Mouse (Mus musculus) neural tube, embryonic 15.5 days (tissue): ENCODE data around the gene Pdzd7. TPM values are rescaled to one million over a fixed set of nuclear protein-coding genes. Genes with fewer than 3 reads are reported as not detected.
"Not testable (repeated sequence)": the region's sequence is repeated elsewhere in the genome, so short reads cannot be mapped to it uniquely, and the experiment has no call there.

Source experiments
- ATAC-seq: fragments of 200-750 bp; cut with Nextera tagmentation; 2 replicates; pipeline ENCODE4 v1.8.0; 2017; ENCODE audit warnings: mild to moderate bottlenecking, moderate TSS enrichment, moderate library complexity; ENCODE audit not compliant: low FRiP score
- H3K27ac ChIP-seq: fragments of 300-500 bp; sonication (generic); replicated peaks from 2 replicates; pipeline ENCODE4 v1.5.1; 2015; ENCODE audit warnings: mild to moderate bottlenecking, inconsistent platforms
- H3K27me3 ChIP-seq: fragments of 300-500 bp; sonication (generic); replicated peaks from 2 replicates; pipeline ENCODE4 v1.6.1; 2015; ENCODE audit warnings: inconsistent platforms
- H3K36me3 ChIP-seq: fragments of 300-500 bp; sonication (generic); 2 replicates; pipeline ENCODE4 v1.6.1; 2015; ENCODE audit warnings: inconsistent platforms
- H3K4me1 ChIP-seq: fragments of 300-500 bp; sonication (generic); 2 replicates; pipeline ENCODE4 v1.6.1; 2015; ENCODE audit warnings: inconsistent platforms
- H3K4me2 ChIP-seq: fragments of 300-500 bp; sonication (generic); 2 replicates; pipeline ENCODE4 v1.6.1; 2015; ENCODE audit warnings: inconsistent platforms, mild to moderate bottlenecking, moderate library complexity
- H3K4me3 ChIP-seq: fragments of 300-500 bp; sonication (generic); replicated peaks from 2 replicates; pipeline ENCODE4 v1.5.1; 2015; ENCODE audit warnings: mild to moderate bottlenecking, inconsistent platforms
- H3K9ac ChIP-seq: fragments of 300-500 bp; sonication (generic); replicated peaks from 2 replicates; pipeline ENCODE4 v1.6.1; 2015; ENCODE audit warnings: mild to moderate bottlenecking, inconsistent platforms
- H3K9me3 ChIP-seq: fragments of 300-500 bp; sonication (generic); replicated peaks from 2 replicates; pipeline ENCODE4 v1.6.1; 2016; ENCODE audit warnings: inconsistent platforms
- WGBS: fragments of 180-500 bp; shearing (Covaris S2); methylation state at CpG from one replicate; pipeline ENCODE4 v1.1.7; 2015; ENCODE audit warnings: mixed read lengths; 5-methylcytosine and 5-hydroxymethylcytosine counted together
- polyA plus RNA-seq: library from polyadenylated mRNA; unstranded; fragments of >200 nt; fragmentation: Nextera tagmentation; extraction: Ambion mirVana; gene quantifications from 2 replicates; pipeline ENCODE4 v1.2.1, GENCODE M21; 2015

Pdzd7 gene
- polyA plus RNA-seq, 1 experiment from 2014 or later, result 2.6 TPM

GRCm38 (mm10) chr19:45044389-45044927 is 1.1 kb downstream of the Pdzd7 start:
- Histone ChIP-seq H3K27ac (no peak overlapping the region), H3K9ac (no peak overlapping the region), H3K4me3 (no peak overlapping the region), H3K27me3 (peaks cover 20% of the 10 kb centered on the region), H3K36me3 (peaks cover 2% of the 10 kb centered on the region; the same call in 1 of the 2 replicates), H3K4me2 (no peak overlapping the region), H3K9me3 (no peaks in the 10 kb centered on the region), H3K4me1 (peaks cover 39% of the 10 kb centered on the region)
- 67% methylated on average over 11 of the region's 11 CpGs for WGBS
- no peak for ATAC-seq

DNA sequence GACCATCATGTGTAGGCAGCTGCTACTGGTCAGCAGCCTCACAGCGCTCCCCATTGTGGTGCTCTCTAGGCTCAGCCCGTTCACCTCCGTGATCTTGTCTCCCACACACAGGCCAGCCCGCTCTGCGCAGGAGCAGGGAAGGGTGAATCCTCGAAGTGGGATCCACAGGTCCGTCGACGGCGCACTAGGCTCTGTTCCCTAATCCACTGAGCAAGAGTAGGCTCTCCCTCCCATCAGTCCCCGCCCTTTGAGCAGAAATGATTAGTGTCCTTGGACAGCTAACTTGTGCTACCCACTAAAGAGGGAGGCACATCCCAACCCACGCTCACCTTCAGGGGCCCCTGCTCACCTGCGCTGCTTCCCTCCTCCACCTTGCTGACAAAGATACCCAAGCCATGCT is 5.3 kb downstream of the Pdzd7 start:
- Histone ChIP-seq H3K4me1 (peaks cover 5% of the 10 kb centered on the region), H3K4me2 (no peak overlapping the region), H3K36me3 (no peaks in the 10 kb centered on the region), H3K27ac (no peak overlapping the region), H3K27me3 (peaks cover 21% of the 10 kb centered on the region), H3K9me3 (no peaks in the 10 kb centered on the region), H3K4me3 (no peak overlapping the region), H3K9ac (no peak overlapping the region)
- 51% methylated on average over 13 of the region's 13 CpGs for WGBS
- ATAC-seq, result no peak

GRCm38 (mm10) chr19:45038198-45038597 is 7.3 kb downstream of the Pdzd7 start:
- H3K4me3 ChIP-seq, ATAC-seq, H3K9ac ChIP-seq, H3K27ac ChIP-seq, H3K4me1 ChIP-seq, H3K36me3 ChIP-seq, H3K4me2 ChIP-seq, H3K9me3 ChIP-seq: not testable (repeated sequence)
- peaks cover 13% of the 10 kb centered on the region for H3K27me3 ChIP-seq
- 94% methylated on average over 7 of the region's 7 CpGs for WGBS

DNA sequence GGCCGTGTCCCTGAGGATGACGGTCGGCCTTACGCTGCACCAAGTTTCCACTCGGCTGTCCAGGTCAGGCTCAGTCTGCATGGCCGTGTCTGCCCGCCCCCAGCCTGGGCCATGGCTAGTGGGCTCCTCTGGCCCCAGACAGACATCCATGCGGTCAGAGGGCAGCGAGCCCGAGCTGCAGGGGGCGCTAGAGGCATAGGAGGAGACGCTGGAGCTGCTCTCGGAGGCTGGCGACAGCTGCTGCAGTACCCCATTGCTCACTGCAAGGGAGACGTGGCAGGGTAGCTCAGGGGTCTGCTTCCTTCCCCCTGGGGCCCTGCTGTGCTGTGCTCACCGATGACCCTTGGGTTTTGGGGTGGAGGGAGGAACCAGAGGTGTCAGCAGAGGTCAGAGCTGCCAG is 8.7 kb downstream of the Pdzd7 start:
- H3K4me2 ChIP-seq, result no peak overlapping the region
- ATAC-seq, result no peak
- no peak overlapping the region for H3K27ac ChIP-seq
- no peak overlapping the region for H3K4me3 ChIP-seq
- WGBS, result 26% methylated on average over 16 of the region's 16 CpGs
- no peak overlapping the region for H3K9ac ChIP-seq
- peaks cover 6% of the 10 kb centered on the region; the same call in 1 of the 2 replicates for H3K4me1 ChIP-seq
- H3K36me3 ChIP-seq, result no peaks in the 10 kb centered on the region
- H3K27me3 ChIP-seq, result peaks cover 13% of the 10 kb centered on the region
- H3K9me3 ChIP-seq, result no peaks in the 10 kb centered on the region

DNA sequence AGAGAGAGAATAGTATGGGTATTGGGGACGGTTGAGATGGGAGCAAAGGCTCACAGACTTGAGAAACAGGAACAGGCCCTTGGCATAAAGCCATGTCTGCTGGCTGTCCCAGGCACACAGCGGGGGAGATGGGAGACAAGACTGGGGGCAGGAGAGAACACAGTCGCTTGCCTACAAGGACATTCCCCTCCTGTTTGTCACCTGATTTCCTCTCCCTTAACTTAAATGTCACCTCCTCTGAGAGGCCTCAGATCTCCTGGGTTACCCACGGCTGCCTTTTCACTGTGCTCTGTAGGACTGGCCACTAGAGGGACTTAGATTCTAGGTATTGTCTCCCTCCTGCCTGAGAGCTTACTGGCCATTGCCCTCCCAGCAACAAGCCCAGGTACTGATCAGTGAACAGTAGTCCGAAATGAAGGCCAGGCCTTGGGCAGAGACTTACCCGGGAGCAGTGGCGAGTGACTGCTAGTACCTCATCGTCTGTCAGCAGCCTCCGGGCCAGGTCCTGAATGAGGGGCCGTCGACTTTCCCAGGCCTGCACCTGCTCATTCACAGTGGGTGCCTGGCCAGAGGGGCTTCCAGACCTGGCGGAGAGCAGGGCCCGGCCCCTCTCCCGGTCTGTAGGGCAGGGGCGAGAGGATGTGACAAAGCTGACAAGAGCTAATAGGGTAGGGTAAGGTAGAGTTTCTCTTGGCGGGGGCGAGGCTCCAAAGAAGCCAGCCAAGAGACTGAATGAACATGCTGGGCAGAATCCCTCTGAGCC is 12.8 kb downstream of the Pdzd7 start:
- H3K4me1 ChIP-seq, result peaks cover 24% of the 10 kb centered on the region
- H3K4me2 ChIP-seq, result no peak overlapping the region
- no peak overlapping the region for H3K27ac ChIP-seq
- no peak for ATAC-seq
- H3K27me3 ChIP-seq, result peaks cover 6% of the 10 kb centered on the region; the same call in 1 of the 2 replicates
- H3K9ac ChIP-seq, result no peak overlapping the region
- H3K36me3 ChIP-seq, result no peaks in the 10 kb centered on the region
- H3K4me3 ChIP-seq, result no peak overlapping the region
- 48% methylated on average over 17 of the region's 17 CpGs for WGBS
- no peaks in the 10 kb centered on the region for H3K9me3 ChIP-seq

- Histone ChIP-seq H3K36me3 (peaks cover 5% of the 10 kb centered on the region), H3K9ac (no peak overlapping the region), H3K4me2 (no peak overlapping the region), H3K4me1 (peaks cover 24% of the 10 kb centered on the region), H3K4me3 (no peak overlapping the region), H3K9me3 (no peaks in the 10 kb centered on the region), H3K27me3 (peaks cover 4% of the 10 kb centered on the region; the same call in 1 of the 2 replicates), H3K27ac (no peak overlapping the region)
- WGBS, result 19% methylated on average over 4 of the region's 4 CpGs
- 0 out of 2 replicates have a peak, but pooled peaks have one; percentile 4 for ATAC-seq
Observed at GRCm38 (mm10) chr19:45031780-45032179, 13.7 kb downstream of the Pdzd7 start.

DNA sequence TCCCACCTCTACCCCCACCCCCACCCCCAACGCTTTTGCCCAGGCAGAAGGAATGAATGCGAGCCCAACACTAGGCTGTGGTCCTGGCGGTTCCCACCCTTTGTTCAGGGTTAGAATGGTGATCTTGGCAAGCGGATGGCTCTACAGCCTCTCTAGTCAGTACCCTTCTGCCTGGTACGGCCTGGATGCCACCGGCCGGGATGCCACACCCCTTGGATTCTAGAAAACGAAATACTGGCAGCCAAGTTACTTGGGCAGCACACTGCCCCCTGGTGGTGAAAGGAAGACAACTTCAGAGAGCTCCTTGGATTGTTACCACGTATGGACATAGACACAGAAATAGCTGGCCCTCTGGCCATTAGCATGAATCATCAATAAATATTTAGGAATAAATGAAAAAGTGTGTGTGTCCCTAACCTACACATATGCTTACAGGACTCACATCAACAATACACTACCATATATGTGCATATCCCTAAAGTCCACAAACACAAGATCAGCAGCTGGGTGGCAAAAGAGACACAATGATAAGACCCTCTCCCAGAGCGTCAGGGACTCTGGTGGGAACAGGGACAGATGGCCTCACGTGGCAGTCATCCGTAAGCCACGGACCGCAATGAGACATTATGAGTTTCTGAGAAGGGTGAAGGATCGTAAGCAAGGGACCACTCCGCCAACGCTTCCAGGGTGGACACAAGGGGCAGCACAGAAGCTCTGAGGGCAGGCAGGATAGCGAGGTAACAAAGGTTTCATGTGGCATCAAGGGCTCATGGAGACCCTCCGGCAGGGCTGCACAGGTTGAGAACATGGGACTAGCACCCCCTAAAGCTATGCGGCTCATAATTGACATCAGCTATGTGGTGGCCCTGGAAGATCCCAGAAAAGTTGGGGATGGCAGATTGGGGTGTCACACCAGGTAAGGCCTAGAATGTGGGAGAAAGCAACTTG is 14.5 kb downstream of the Pdzd7 start:
- no peak for ATAC-seq
- Histone ChIP-seq H3K36me3 (peaks cover 13% of the 10 kb centered on the region), H3K9me3 (no peaks in the 10 kb centered on the region), H3K4me2 (peak overlapping the region; percentile 50), H3K27ac (no peak overlapping the region), H3K4me3 (no peak overlapping the region; the same call in 1 of the 2 replicates), H3K4me1 (peaks cover 24% of the 10 kb centered on the region), H3K27me3 (no peaks in the 10 kb centered on the region), H3K9ac (no peak overlapping the region)
- WGBS, result 38% methylated on average over 20 of the region's 20 CpGs

- Histone ChIP-seq H3K9ac (no peak overlapping the region), H3K4me3 (no peak overlapping the region), H3K9me3 (no peaks in the 10 kb centered on the region), H3K36me3 (peaks cover 21% of the 10 kb centered on the region), H3K27me3 (no peaks in the 10 kb centered on the region), H3K27ac (no peak overlapping the region; the same call in 1 of the 2 replicates), H3K4me1 (peaks cover 24% of the 10 kb centered on the region), H3K4me2 (no peak overlapping the region)
- ATAC-seq, result no peak
- WGBS, result 41% methylated on average over 8 of the region's 8 CpGs
Observed at GRCm38 (mm10) chr19:45030111-45030510, 15.4 kb downstream of the Pdzd7 start.

DNA sequence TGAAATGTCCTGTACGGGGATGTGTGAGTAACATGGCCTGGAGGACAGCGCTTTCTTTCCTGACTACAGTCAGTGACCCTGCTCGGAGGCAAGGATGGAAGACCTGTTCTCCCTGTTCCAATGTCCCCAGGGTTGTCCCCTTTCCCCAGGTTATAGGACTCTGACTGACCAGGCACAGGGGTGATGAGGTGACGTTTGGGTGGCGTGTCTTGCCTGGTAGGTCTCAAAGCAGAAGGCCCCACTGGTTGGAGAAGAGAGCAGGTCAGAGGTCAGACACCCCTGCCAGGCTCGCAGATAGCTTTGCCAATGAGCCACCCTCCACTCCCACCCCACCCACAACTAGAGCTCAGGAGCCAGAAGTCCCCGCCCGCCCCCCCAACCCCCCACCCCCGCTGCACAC is 15.9 kb downstream of the Pdzd7 start:
- H3K9me3 ChIP-seq, result no peaks in the 10 kb centered on the region
- peaks cover 24% of the 10 kb centered on the region for H3K4me1 ChIP-seq
- ATAC-seq, result no peak
- H3K27ac ChIP-seq, result no peak overlapping the region
- H3K4me3 ChIP-seq, result no peak overlapping the region
- H3K4me2 ChIP-seq, result no peak overlapping the region
- H3K9ac ChIP-seq, result no peak overlapping the region
- H3K27me3 ChIP-seq, result no peaks in the 10 kb centered on the region
- peaks cover 25% of the 10 kb centered on the region for H3K36me3 ChIP-seq
- 63% methylated on average over 9 of the region's 9 CpGs for WGBS

- H3K4me2 ChIP-seq, result no peak overlapping the region
- H3K4me3 ChIP-seq, result no peak overlapping the region
- ATAC-seq, result no peak
- H3K27me3 ChIP-seq, result no peaks in the 10 kb centered on the region
- H3K9ac ChIP-seq, result no peak overlapping the region
- H3K9me3 ChIP-seq, result no peaks in the 10 kb centered on the region
- H3K36me3 ChIP-seq, result peaks cover 30% of the 10 kb centered on the region
- WGBS, result 62% methylated on average over 19 of the region's 19 CpGs
- no peak overlapping the region for H3K27ac ChIP-seq
- peaks cover 27% of the 10 kb centered on the region for H3K4me1 ChIP-seq
Observed at GRCm38 (mm10) chr19:45028746-45029145, 16.8 kb downstream of the Pdzd7 start.

- no peak for ATAC-seq
- H3K27ac ChIP-seq, result no peak overlapping the region
Observed at GRCm38 (mm10) chr19:45027848-45028247, 17.7 kb downstream of the Pdzd7 start.

More at GRCm38 (mm10) chr19:45027848-45028247, 17.7 kb downstream of the Pdzd7 start:
- no peak overlapping the region for H3K4me3 ChIP-seq
- no peak overlapping the region for H3K4me2 ChIP-seq
- peaks cover 27% of the 10 kb centered on the region for H3K4me1 ChIP-seq
- H3K36me3 ChIP-seq, result peaks cover 33% of the 10 kb centered on the region
- H3K9ac ChIP-seq, result no peak overlapping the region
- H3K9me3 ChIP-seq, result no peaks in the 10 kb centered on the region
- H3K27me3 ChIP-seq, result no peaks in the 10 kb centered on the region
- WGBS, result 86% methylated on average over 6 of the region's 6 CpGs
